Mouse (Mus musculus): Measurements from ENCODE around the gene Rrp7a. TPM values are rescaled to one million over a fixed set of nuclear protein-coding genes. Genes with fewer than 3 reads are reported as not detected.
"Not testable (repeated sequence)": the region's sequence is repeated elsewhere in the genome, so short reads cannot be mapped to it uniquely, and the experiment has no call there.

The Rrp7a gene
- polyA plus RNA-seq, 1 experiment: 109 TPM

- H3K36me3 ChIP-seq (ENCODE audit: control insufficient read depth, insufficient read depth, low read length): no peaks in the 10 kb centered on the region
- no peaks in the 10 kb centered on the region for H3K27me3 ChIP-seq (ENCODE audit: control insufficient read depth, insufficient read depth, low read length)
- H3K4me3 ChIP-seq (ENCODE audit: control insufficient read depth, low read depth, low read length): no peak overlapping the region
- H3K4me1 ChIP-seq (ENCODE audit: control insufficient read depth, insufficient read depth, low read length): peaks cover 8% of the 10 kb centered on the region
- H3K27ac ChIP-seq (ENCODE audit: control insufficient read depth, insufficient read depth, low read depth, low read length): no peak overlapping the region
- TF ChIP-seq CTCF (IDR thresholded peaks at IDR 0.05; ENCODE audit: control insufficient read depth, insufficient read depth, insufficient replicate concordance, low read depth, low read length) (no peak), POLR2A (IDR thresholded peaks at IDR 0.05; ENCODE audit: control insufficient read depth, low read depth, low read length) (no peak)
These were observed 22.9 kb upstream of the Rrp7a start for GRCm38 (mm10) chr15:83145541-83145940.

- TF ChIP-seq CTCF (IDR thresholded peaks at IDR 0.05; ENCODE audit: control insufficient read depth, insufficient read depth, insufficient replicate concordance, low read depth, low read length): no peak
- no peak for TF ChIP-seq POLR2A (IDR thresholded peaks at IDR 0.05; ENCODE audit: control insufficient read depth, low read depth, low read length)
- Histone ChIP-seq H3K36me3 (ENCODE audit: control insufficient read depth, insufficient read depth, low read length) (no peaks in the 10 kb centered on the region; the same call in 1 of the 2 replicates), H3K27ac (ENCODE audit: control insufficient read depth, insufficient read depth, low read depth, low read length) (no peak overlapping the region), H3K4me1 (ENCODE audit: control insufficient read depth, insufficient read depth, low read length) (no peaks in the 10 kb centered on the region), H3K4me3 (ENCODE audit: control insufficient read depth, low read depth, low read length) (no peak overlapping the region), H3K27me3 (ENCODE audit: control insufficient read depth, insufficient read depth, low read length) (no peaks in the 10 kb centered on the region)
These were observed 20.3 kb upstream of the Rrp7a start for GRCm38 (mm10) chr15:83142861-83143260.

DNA sequence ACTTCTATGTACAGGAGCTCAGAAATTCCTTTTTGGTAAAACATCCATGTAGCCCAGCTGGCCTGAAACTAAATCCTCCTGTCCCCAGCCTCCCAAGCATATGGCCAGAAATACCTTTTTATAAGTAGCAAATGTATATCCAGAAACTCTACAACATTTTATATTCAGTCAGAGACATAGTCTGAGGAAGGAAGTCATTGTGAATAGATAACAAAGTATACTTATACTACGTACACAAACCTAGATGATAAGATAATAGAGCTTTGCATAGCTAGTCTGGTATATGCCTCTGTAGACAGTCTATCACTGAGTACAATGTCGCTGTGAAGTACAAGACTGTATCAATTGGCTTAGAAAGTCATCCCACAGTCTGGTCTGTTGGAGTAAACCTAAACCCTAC lies 13.1 kb upstream of the Rrp7a start:
- Histone ChIP-seq H3K36me3 (ENCODE audit: control insufficient read depth, insufficient read depth, low read length) (peaks cover 2% of the 10 kb centered on the region), H3K27me3 (ENCODE audit: control insufficient read depth, insufficient read depth, low read length) (no peaks in the 10 kb centered on the region), H3K4me1 (ENCODE audit: control insufficient read depth, insufficient read depth, low read length) (no peaks in the 10 kb centered on the region), H3K4me3 (ENCODE audit: control insufficient read depth, low read depth, low read length) (no peak overlapping the region), H3K27ac (ENCODE audit: control insufficient read depth, insufficient read depth, low read depth, low read length) (no peak overlapping the region)
- TF ChIP-seq CTCF (IDR thresholded peaks at IDR 0.05; ENCODE audit: control insufficient read depth, insufficient read depth, insufficient replicate concordance, low read depth, low read length) (no peak), POLR2A (IDR thresholded peaks at IDR 0.05; ENCODE audit: control insufficient read depth, low read depth, low read length) (no peak)

- peaks cover 4% of the 10 kb centered on the region for H3K36me3 ChIP-seq (ENCODE audit: control insufficient read depth, insufficient read depth, low read length)
These were observed 12.1 kb upstream of the Rrp7a start for GRCm38 (mm10) chr15:83134671-83135070.

DNA sequence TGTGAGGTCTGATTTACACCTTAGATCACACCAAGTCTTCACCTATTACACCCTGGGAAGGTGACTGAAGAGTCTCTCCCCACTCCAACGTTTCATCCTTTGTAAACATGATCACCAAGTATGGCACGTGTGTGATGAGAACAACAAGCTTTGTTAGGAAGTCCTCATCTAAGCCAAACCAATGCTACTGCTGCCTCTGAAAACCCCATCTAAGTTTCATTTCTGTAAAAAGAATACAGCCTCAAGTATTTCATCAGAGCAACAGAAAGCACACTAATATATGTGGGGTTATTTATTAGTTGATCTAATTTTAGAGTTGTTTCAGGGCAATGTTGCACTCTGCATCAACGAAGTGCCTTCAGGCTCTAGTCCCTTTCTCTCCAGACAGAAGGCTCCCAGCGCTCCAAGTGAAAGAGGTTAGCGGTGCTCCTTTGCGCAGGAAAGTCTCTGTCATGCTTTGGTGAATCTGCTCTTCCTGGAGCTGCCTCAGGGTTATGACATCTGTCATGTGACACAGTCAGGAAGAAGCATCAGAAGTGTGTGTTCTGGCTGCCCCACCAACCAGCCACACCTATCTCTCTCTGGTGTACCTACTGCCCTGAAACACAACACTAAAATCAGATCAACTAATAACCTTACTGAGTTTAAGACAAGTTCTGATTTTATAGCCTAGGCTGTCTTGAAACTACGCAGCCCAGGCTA lies 7.1 kb upstream of the Rrp7a start:
- Histone ChIP-seq H3K4me3 (ENCODE audit: control insufficient read depth, low read depth, low read length) (no peak overlapping the region), H3K4me1 (ENCODE audit: control insufficient read depth, insufficient read depth, low read length) (no peaks in the 10 kb centered on the region), H3K27me3 (ENCODE audit: control insufficient read depth, insufficient read depth, low read length) (no peaks in the 10 kb centered on the region), H3K36me3 (ENCODE audit: control insufficient read depth, insufficient read depth, low read length) (peaks cover 8% of the 10 kb centered on the region), H3K27ac (ENCODE audit: control insufficient read depth, insufficient read depth, low read depth, low read length) (no peak overlapping the region)
- TF ChIP-seq CTCF (IDR thresholded peaks at IDR 0.05; ENCODE audit: control insufficient read depth, insufficient read depth, insufficient replicate concordance, low read depth, low read length): no peak
- no peak for TF ChIP-seq POLR2A (IDR thresholded peaks at IDR 0.05; ENCODE audit: control insufficient read depth, low read depth, low read length)

More at GRCm38 (mm10) chr15:83134671-83135070, 12.1 kb upstream of the Rrp7a start:
- Histone ChIP-seq H3K4me3 (ENCODE audit: control insufficient read depth, low read depth, low read length) (no peak overlapping the region), H3K27ac (ENCODE audit: control insufficient read depth, insufficient read depth, low read depth, low read length) (no peak overlapping the region), H3K27me3 (ENCODE audit: control insufficient read depth, insufficient read depth, low read length) (no peaks in the 10 kb centered on the region), H3K4me1 (ENCODE audit: control insufficient read depth, insufficient read depth, low read length) (no peaks in the 10 kb centered on the region)
- no peak for TF ChIP-seq CTCF (IDR thresholded peaks at IDR 0.05; ENCODE audit: control insufficient read depth, insufficient read depth, insufficient replicate concordance, low read depth, low read length)
- TF ChIP-seq POLR2A (IDR thresholded peaks at IDR 0.05; ENCODE audit: control insufficient read depth, low read depth, low read length): no peak

DNA sequence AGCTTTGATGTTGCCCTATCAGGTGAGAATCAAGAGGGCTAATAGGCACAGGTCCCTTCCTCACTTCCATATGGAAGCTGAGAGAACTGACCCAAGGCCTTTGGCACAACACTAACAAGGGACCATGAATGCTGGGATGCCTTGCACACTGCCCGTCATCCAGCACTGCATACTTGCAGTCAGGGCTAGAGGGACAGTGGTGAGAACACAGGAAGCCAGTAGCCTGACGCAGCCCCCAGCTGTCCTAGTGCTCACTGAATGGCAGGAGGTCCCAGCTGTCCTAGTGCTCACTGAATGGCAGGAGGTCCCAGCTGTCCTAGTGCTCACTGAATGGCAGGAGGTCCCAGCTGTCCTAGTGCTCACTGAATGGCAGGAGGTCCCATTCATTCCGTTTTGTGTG lies 4.4 kb upstream of the Rrp7a start:
- H3K36me3 ChIP-seq (ENCODE audit: control insufficient read depth, insufficient read depth, low read length): not testable (repeated sequence)

DNA sequence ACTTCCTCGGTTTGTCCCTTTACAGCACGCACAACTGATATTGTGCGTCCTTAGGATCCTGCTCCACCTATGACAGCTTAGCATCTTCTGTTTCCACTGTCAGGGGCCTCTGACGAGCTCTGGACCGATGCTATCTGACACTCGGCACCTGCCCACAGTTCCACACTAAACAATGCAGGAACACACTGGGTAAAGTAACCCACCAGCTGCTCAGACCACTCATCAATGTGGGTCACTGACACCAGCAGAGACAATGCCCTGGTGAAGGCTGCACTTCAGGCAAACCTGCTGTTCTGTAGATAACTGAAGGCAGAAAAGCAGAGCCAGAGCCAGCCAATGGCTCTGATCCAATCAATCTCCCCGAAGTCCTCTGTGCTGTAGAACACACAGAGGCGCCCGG lies 4.0 kb upstream of the Rrp7a start:
- Histone ChIP-seq H3K27ac (ENCODE audit: control insufficient read depth, insufficient read depth, low read depth, low read length) (no peak overlapping the region), H3K27me3 (ENCODE audit: control insufficient read depth, insufficient read depth, low read length) (no peaks in the 10 kb centered on the region), H3K4me1 (ENCODE audit: control insufficient read depth, insufficient read depth, low read length) (peaks cover 1% of the 10 kb centered on the region; the same call in 1 of the 2 replicates), H3K36me3 (ENCODE audit: control insufficient read depth, insufficient read depth, low read length) (peaks cover 8% of the 10 kb centered on the region), H3K4me3 (ENCODE audit: control insufficient read depth, low read depth, low read length) (no peak overlapping the region)
- TF ChIP-seq CTCF (IDR thresholded peaks at IDR 0.05; ENCODE audit: control insufficient read depth, insufficient read depth, insufficient replicate concordance, low read depth, low read length) (no peak), POLR2A (IDR thresholded peaks at IDR 0.05; ENCODE audit: control insufficient read depth, low read depth, low read length) (no peak)

More for the DNA sequence above, 4.4 kb upstream of the Rrp7a start:
- H3K4me1 ChIP-seq (ENCODE audit: control insufficient read depth, insufficient read depth, low read length); H3K27ac ChIP-seq (ENCODE audit: control insufficient read depth, insufficient read depth, low read depth, low read length); H3K27me3 ChIP-seq (ENCODE audit: control insufficient read depth, insufficient read depth, low read length); H3K4me3 ChIP-seq (ENCODE audit: control insufficient read depth, low read depth, low read length): not testable (repeated sequence)
